Mouse (Mus musculus): Measurements from ENCODE around the gene Lipi. TPM values are rescaled to one million over a fixed set of nuclear protein-coding genes. Genes with fewer than 3 reads are reported as not detected.

The Lipi gene
- not detected in 4 replicates for total RNA-seq (2023)

GRCm38 (mm10) chr16:75585961-75586360 lies at the start of gene Lipi:
TSS of gene Lipi (minus strand) at chr16:75586061.

GRCm38 (mm10) chr16:75592671-75593500 lies 7.0 kb upstream of the Lipi start, which contains the start of gene Rbm11:
TSS of gene Rbm11 (plus strand) at chr16:75592844.

Other genes starting within 250 kb of the Lipi start
- gene Rbm11, start 6.8 kb upstream of the Lipi start, total RNA-seq (2023) = 0.41 TPM in 1 of 4 replicates, not detected in the others
- 11.7 to 14.9 TPM (median 13.0 TPM) in 4 replicates for gene Hspa13, start 181.0 kb upstream of the Lipi start, total RNA-seq (2023)

Data from B cell, adult 62 days (primary cell).